Mouse (Mus musculus) cerebral cortex, adult 2 months (tissue): ENCODE results near the gene 1700113H08Rik.

Source experiments
- WGBS: fragments of 180-500 bp; shearing (Covaris S2); methylation state at CpG from one replicate; pipeline ENCODE4 v1.1.7; 2018; 5-methylcytosine and 5-hydroxymethylcytosine counted together

The 1700113H08Rik gene

GRCm38 (mm10) chr10:87057500-87058250 is at the start of gene 1700113H08Rik:
1700113H08Rik (plus strand) TSS chr10:87058045.
- 9% methylated on average over 15 of the region's 15 CpGs for WGBS

DNA sequence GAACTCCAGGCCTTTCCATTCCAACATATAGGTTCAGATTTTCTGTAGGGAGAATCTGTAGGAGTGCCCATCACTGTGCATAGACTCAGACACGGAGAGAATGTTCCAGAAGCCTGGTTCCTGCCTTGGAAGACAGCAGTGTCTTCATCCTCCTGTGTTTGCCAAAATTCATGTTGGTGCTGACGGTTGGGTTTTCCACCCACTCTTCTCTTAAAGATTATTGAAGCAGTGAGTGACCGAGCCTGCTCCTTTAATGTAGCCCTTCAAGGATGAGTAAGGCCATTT is 49.7 kb upstream of the 1700113H08Rik start:
- WGBS: 50% methylated on average over 3 of the region's 3 CpGs

DNA sequence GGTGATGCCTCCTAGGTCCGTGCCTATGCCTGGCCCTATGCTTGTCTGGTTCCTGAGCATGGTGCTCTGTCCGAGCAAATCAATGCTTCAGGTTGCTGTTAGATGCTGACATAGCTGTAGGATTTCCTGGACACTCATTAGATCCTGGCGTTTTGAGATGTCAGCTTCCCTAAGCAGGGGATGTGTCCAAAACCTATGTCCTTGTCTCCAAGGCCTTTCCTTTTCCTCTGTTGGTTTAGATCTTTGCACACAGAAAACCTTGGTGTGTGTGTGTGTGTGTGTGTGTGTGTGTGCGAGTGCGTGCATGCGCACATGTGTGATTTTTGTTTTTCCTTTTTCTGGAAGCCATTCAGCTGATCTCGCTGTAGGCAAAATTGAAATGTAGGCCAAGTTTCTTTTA is 45.8 kb upstream of the 1700113H08Rik start:
- 68% methylated on average over 7 of the region's 7 CpGs for WGBS

GRCm38 (mm10) chr10:87014391-87014965 is 43.4 kb upstream of the 1700113H08Rik start:
- WGBS: 84% methylated on average over 7 of the region's 7 CpGs

DNA sequence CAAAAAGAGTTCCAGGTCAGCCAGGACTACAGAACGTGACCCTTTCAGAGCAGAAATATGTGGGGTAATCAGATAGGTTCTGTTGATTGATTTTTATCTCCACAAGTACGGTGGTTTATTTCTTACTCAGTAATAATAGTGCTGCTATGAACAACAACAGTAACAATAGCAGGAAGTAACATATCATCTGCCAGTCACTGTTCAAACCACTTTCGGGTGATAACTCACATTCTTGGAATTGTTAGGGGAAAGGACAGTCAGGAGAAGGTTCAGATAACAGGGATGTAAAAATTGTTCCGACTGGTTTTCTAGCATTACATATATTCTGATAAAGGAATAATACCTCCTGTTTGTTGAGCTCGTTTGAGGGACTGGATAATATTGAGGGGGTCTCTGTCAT is 42.4 kb upstream of the 1700113H08Rik start:
- 84% methylated on average over 5 of the region's 5 CpGs for WGBS

- WGBS: 67% methylated on average over 9 of the region's 9 CpGs
Measured at GRCm38 (mm10) chr10:87016151-87016692, 41.6 kb upstream of the 1700113H08Rik start.

DNA sequence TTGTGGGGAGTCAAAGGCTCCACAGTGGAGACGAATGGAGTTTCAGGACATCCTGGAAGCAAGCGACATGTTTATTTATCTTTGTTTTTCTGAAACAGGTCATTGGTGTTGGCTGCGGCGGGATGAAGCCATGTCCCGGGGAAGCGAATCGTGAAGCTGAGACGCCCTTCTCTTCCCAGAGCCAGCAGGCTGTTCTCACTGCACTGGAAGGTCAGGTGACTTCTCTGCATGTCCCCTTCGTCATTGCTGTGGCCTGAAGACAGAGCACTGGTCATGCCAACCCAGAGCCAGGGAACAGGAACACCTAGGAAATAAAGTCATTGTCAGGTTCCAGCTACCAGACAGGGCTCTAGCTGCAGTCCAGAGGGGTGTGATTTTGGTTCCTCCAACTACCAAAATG is 39.0 kb upstream of the 1700113H08Rik start:
- WGBS: 75% methylated on average over 9 of the region's 9 CpGs

DNA sequence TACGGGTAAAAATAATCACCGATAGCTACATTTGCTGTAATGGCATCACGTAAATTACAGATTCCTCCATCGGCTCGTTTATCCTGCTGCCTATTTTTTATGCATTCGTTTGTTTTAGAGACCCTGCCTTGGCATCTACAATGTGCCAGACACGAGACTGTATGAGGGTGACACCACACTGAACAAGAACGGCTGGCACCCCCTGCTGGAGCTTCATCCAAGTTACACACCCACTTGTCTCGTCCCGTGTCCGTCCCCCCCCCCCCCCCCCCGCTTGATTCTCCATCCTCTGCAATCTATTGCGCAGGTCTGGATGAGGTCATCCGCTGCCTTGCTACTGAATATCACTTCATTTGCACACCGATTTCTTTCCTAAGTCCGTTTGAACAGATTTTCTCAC is 37.1 kb upstream of the 1700113H08Rik start:
- 31% methylated on average over 16 of the region's 16 CpGs for WGBS

- WGBS: 2% methylated on average over 10 of the region's 10 CpGs
Measured at GRCm38 (mm10) chr10:87024884-87025283, 33.0 kb upstream of the 1700113H08Rik start.

GRCm38 (mm10) chr10:87032768-87033167 is 25.1 kb upstream of the 1700113H08Rik start:
- WGBS: 91% methylated on average over 8 of the region's 8 CpGs

DNA sequence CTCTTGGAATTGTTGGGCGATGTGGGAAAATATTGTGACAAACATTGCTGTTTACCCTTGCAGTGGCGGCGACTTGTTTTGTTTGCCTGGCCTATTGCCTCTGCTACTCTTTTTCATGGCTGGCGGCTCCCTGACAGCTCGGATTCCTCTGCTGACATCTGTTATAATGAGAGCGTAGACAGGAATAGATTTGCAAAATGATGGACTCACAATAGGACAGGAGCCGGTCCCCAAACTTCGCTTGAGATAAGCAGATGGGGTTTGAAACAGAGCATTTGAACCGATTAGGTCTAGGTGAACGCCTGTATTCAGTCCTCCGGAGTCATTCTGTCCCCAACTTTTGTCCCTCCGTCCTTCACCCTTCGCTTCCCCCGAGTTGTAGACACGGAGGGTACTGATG is 22.0 kb upstream of the 1700113H08Rik start:
- 75% methylated on average over 15 of the region's 15 CpGs for WGBS

- WGBS: 80% methylated on average over 14 of the region's 14 CpGs
Measured at GRCm38 (mm10) chr10:87036271-87036703, 21.6 kb upstream of the 1700113H08Rik start.

DNA sequence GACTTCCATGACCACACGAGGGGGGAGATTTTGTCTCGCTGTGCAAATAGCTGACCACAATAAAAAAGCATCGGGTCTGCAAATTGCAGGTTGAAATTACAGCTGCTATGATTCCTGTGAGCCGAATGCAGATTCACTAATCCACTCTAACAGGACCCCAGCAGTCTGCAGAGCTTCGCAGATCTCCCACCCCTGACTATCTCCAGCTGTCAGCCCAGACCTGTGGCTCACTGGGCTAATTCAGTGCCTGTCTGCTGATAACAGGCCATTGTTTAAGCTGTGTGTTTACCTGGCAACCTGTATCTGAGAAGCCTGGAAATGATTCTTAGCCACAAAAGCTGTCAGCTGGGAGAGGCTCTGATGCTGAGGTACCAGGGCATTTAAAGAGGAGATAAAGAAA is 20.8 kb upstream of the 1700113H08Rik start:
- 79% methylated on average over 5 of the region's 5 CpGs for WGBS

DNA sequence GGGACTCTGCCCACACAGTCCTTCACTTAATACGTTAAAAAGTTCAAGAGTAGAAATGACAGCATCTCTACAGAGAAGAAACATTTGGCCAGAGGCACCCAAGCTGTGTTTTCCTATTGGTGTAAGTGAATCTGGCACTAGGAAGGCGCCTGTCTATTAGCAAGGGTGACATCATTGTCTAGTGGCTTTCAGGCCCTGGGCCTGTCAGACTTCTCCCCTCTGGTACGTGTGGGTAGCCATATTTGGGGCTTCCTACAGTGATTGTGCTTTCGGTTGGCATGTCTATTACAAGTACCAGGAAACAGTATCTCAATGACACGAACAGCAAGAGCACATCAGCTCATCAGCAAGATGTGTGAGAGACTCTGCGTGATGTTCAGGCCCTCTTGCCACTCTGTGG is 18.5 kb upstream of the 1700113H08Rik start:
- WGBS: 89% methylated on average over 6 of the region's 6 CpGs

- 90% methylated on average over 3 of the region's 3 CpGs for WGBS
Measured at GRCm38 (mm10) chr10:87039800-87040199, 18.0 kb upstream of the 1700113H08Rik start.

GRCm38 (mm10) chr10:87041265-87041664 is 16.6 kb upstream of the 1700113H08Rik start:
- 85% methylated on average over 7 of the region's 7 CpGs for WGBS

- 83% methylated on average over 3 of the region's 3 CpGs for WGBS
Measured at GRCm38 (mm10) chr10:87045273-87045672, 12.6 kb upstream of the 1700113H08Rik start.

GRCm38 (mm10) chr10:87046469-87046868 is 11.4 kb upstream of the 1700113H08Rik start:
- 56% methylated on average over 6 of the region's 6 CpGs for WGBS

DNA sequence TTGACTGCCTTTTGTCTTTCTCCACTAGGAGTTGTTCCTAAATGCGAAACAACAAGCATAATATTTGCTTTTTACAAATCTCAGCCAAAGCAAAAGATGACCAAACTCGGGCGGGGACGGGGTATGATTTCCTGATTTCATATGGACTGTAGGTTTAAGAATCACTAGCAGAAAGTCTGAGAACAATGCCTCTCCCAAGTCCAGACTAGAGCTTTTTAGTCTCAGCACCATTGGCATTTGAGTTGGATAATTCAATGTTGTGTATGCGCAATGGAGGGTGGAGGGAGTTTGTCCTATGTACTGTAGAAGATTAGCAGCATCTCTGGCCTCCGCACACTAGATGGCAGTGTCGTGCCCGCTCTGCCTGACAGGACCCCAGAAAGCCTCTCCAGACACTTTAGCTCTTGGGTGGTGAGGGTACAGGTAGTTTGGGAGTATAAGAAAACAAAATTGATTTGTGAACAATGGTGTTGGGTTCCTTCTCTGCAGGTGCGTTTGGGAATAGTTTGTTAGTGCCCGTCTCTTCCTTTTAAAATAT is 10.8 kb upstream of the 1700113H08Rik start:
- WGBS: 78% methylated on average over 10 of the region's 10 CpGs

DNA sequence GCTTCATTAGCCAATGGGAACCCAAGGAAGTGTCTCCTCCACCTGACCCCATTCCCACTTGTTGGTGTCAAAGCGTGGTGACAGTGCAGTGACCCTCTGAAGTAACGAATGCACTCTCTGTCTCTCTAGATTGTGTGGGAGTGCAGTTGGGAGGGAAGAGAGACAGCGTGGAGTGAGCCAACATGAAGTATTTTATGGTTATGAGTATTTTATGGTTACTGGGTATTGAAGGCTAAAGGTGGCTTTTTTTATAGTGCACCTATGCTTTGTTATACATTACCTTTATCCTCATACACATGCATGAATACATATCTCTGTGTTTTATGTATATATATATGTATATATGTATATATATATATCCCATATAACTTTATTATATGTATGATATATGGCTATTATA is 8.7 kb upstream of the 1700113H08Rik start:
- 77% methylated on average over 3 of the region's 3 CpGs for WGBS

- 78% methylated on average over 4 of the region's 4 CpGs for WGBS
Measured at GRCm38 (mm10) chr10:87051714-87052113, 6.1 kb upstream of the 1700113H08Rik start.

GRCm38 (mm10) chr10:87058251-87058925 is 543 bp downstream of the 1700113H08Rik start:
- under 1% methylated on average over 34 of the region's 34 CpGs for WGBS
